Mouse (Mus musculus) olfactory bulb, adult 2 months (tissue): Measurements from ENCODE around the gene Nepro. TPM values are rescaled to one million over a fixed set of nuclear protein-coding genes. Genes with fewer than 3 reads are reported as not detected.
A peak's percentile ranks its signal among the peaks of the same experiment; 100 is the strongest.

Experiments used
- H3K27ac ChIP-seq: fragments of 200-500 bp; 2 replicates; pipeline ENCODE4 v1.5.1; 2012; ENCODE audit warnings: low read depth, low read length; ENCODE audit not compliant: insufficient read depth
- H3K4me1 ChIP-seq: fragments of 200-500 bp; 2 replicates; pipeline ENCODE4 v1.6.1; 2012; ENCODE audit warnings: low read length; ENCODE audit not compliant: control insufficient read depth, insufficient read depth
- H3K4me3 ChIP-seq: fragments of 200-500 bp; 2 replicates; pipeline ENCODE4 v1.5.1; 2012; ENCODE audit warnings: mild to moderate bottlenecking, low read depth, low read length, moderate library complexity; ENCODE audit not compliant: insufficient read depth
- CTCF ChIP-seq: fragments of 200-500 bp; IDR thresholded peaks from 2 replicates; pipeline ENCODE4 v1.5.1; 2012; ENCODE audit warnings: low read depth, mild to moderate bottlenecking, low read length, moderate library complexity; ENCODE audit not compliant: insufficient read depth
- POLR2A ChIP-seq: fragments of 200-500 bp; IDR thresholded peaks from 2 replicates; pipeline ENCODE4 v1.6.1; 2012; ENCODE audit warnings: mild to moderate bottlenecking, low read depth, low read length, moderate library complexity; ENCODE audit not compliant: insufficient read depth
- WGBS: fragments of 180-500 bp; shearing (Covaris S2); methylation state at CpG from one replicate; pipeline ENCODE4 v1.1.7; 2018; 5-methylcytosine and 5-hydroxymethylcytosine counted together
- polyA plus RNA-seq: library from polyadenylated mRNA; stranded (reverse); fragments of >200 nt; gene quantifications from 2 replicates; pipeline ENCODE4 v1.2.4, GENCODE M21; 2012; ENCODE audit warnings: low replicate concordance; ENCODE audit not compliant: missing spikeins, insufficient read depth, insufficient read length

The Nepro gene
- polyA plus RNA-seq, 1 experiment: not detected

DNA sequence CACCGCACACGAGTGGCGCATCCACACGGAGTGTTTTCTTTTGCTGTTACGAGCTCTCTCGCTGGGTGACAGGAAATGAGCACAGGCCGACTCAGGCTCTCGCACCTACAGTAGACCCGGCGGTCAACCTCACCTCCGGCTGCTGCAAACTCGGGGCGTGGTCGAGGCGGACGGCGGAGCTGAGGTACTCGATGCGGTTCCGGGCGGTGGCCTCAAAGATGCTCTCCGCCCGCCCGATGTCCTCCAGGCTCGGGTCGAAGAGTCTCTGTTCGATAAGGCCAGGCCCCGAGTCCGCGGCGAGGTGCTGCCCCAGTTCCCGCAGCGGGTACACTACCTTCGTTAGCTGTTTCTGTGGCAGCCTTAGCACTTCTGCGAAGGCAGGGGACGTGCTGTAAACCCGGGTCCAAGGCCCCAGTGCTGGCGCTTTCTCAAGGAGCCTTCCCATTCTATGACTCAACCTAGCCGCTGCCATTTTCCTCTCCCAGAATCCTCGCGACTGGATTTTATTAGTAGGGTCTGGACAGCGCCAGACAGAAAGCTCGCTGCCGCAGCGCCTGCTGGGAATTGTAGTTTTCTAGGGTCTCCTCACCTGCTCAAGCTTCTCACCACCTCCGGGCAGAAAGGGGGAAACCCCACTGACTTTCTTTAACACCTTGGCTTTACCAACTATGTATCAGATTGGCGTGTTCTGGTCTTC is 21.9 kb downstream of the Nepro start, which contains the start of gene Gtpbp8:
TSS of gene Gtpbp8 (minus strand) at position 498 of the 697 bp plus-strand sequence.
- no peak; the same call in 1 of the 2 replicates for TF ChIP-seq POLR2A
- no peak for TF ChIP-seq CTCF
- peak within 1 kb of the TSS; percentile 90 for H3K27ac ChIP-seq
- under 1% methylated on average over 47 of the region's 47 CpGs for WGBS
- no peaks in the 10 kb centered on the region for H3K4me1 ChIP-seq
- H3K4me3 ChIP-seq: peak within 1 kb of the TSS; percentile 75

DNA sequence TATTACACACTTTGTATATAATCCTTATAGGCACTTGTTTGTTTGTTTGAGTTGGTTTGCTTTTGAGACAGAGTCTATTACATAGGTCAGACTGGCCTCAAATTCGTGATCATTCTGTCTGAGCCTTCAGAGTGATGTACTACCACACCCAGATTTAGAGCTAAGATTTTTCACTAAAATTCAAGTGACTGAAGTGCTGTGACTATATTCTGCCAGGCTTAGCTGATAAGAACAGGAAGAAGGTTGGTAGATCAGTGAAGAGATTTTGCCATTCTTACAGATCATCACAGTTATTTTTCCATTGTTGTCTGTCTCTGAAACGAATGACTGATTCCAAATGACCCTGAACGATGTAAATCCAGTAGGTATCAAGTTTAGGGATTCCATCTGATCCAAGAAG is 23.9 kb downstream of the Nepro start:
- TF ChIP-seq POLR2A (no peak), CTCF (no peak)
- 63% methylated on average over 3 of the region's 3 CpGs for WGBS
- Histone ChIP-seq H3K4me1 (no peaks in the 10 kb centered on the region), H3K27ac (no peak overlapping the region), H3K4me3 (no peak overlapping the region)

- Histone ChIP-seq H3K4me1 (no peaks in the 10 kb centered on the region), H3K27ac (no peak overlapping the region), H3K4me3 (no peak overlapping the region)
- TF ChIP-seq CTCF: no peak
- 84% methylated on average over 8 of the region's 8 CpGs for WGBS
Measured at GRCm38 (mm10) chr16:44757700-44758099, 33.6 kb downstream of the Nepro start.

DNA sequence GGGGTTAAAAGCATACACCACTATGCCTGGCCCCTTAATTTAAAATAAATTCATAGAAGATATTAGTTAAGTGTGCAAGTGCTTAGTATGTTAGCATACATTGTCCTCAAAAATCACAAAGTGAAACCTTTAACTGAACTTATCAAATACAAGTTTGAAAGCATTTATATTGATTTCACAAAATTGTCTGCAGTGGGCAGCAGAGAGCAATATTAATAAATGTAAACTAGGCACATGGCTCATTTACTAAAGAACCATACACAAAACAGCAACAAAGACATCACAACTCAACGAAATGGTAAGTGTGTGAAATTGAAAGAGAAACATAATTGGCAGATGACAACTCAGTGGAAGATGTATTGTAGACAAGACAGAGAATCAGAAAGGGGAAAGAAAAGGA is 37.7 kb downstream of the Nepro start:
- TF ChIP-seq POLR2A: no peak
- no peak for TF ChIP-seq CTCF
- no peaks in the 10 kb centered on the region for H3K4me1 ChIP-seq
- H3K4me3 ChIP-seq: no peak overlapping the region
- H3K27ac ChIP-seq: no peak overlapping the region
- WGBS: 55% methylated on average over 1 of the region's 1 CpGs

GRCm38 (mm10) chr16:44765555-44766319 is 41.6 kb downstream of the Nepro start, which contains the start of gene Cd200r1:
Gene Cd200r1 (plus strand): TSS chr16:44765736.
- H3K4me3 ChIP-seq: no peak within 1 kb of the TSS
- 79% methylated on average over 22 of the region's 22 CpGs for WGBS
- H3K27ac ChIP-seq: no peak within 1 kb of the TSS

DNA sequence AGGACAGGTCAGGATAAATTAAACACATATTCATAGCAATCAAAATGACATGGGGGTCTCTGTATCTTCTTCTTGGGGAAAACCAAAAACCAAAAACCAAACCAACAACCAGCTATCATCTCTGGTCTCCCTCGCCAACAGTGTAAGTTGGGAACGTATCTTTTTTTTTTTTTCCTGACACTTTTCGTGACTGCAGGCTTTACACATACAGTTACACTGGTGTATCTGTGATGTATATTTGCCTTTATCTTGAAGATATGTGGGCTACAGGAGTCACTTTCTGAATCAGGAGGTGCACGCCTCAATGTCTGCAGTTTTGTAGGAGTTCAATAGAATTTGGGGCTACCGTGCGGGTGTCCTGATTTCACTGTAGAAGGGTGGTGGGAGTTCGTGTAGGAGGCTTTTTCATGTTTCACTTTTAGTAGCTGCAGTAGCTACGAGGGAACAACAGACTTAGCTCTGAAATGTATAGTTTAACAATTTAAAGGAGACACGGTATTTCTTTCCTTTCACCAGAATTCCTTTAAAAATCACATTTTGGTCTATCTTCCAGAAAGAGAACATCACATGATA is 42.3 kb downstream of the Nepro start:
- no peak overlapping the region for H3K27ac ChIP-seq
- WGBS: 58% methylated on average over 9 of the region's 9 CpGs
- no peaks in the 10 kb centered on the region for H3K4me1 ChIP-seq
- TF ChIP-seq CTCF: no peak
- no peak for TF ChIP-seq POLR2A
- H3K4me3 ChIP-seq: no peak overlapping the region

More at GRCm38 (mm10) chr16:44765555-44766319, 41.6 kb downstream of the Nepro start, which contains the start of gene Cd200r1:
- TF ChIP-seq POLR2A: no peak
- no peak for TF ChIP-seq CTCF
- no peaks in the 10 kb centered on the region for H3K4me1 ChIP-seq

- Histone ChIP-seq H3K4me1 (peaks cover 1% of the 10 kb centered on the region; the same call in 1 of the 2 replicates), H3K4me3 (no peak overlapping the region), H3K27ac (no peak overlapping the region)
- 85% methylated on average over 7 of the region's 7 CpGs for WGBS
- TF ChIP-seq POLR2A: no peak
- TF ChIP-seq CTCF: no peak
Measured at GRCm38 (mm10) chr16:44767506-44767905, 43.4 kb downstream of the Nepro start.

DNA sequence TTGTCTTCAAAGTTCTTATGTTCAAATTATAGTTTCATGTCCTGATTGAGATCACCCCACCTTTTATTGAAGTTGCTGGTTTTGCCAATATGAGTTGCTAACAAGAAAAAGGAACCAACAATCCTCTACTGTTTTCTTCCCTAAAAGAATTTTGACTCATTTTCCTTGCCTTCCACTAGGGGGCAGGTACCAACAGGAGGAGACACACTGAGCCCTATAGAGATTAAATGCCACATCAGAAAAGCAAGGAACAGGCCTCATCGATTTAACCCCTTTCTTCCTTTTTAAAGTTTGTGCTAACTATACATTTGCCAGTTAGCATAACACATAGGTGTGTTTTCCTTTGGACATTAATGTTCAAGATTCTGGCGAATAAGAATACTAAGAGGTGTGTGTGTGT is 43.9 kb downstream of the Nepro start:
- no peak for TF ChIP-seq POLR2A
- no peak for TF ChIP-seq CTCF
- no peak overlapping the region for H3K4me3 ChIP-seq
- peaks cover 3% of the 10 kb centered on the region; the same call in 1 of the 2 replicates for H3K4me1 ChIP-seq
- WGBS: 35% methylated on average over 2 of the region's 2 CpGs
- no peak overlapping the region for H3K27ac ChIP-seq

DNA sequence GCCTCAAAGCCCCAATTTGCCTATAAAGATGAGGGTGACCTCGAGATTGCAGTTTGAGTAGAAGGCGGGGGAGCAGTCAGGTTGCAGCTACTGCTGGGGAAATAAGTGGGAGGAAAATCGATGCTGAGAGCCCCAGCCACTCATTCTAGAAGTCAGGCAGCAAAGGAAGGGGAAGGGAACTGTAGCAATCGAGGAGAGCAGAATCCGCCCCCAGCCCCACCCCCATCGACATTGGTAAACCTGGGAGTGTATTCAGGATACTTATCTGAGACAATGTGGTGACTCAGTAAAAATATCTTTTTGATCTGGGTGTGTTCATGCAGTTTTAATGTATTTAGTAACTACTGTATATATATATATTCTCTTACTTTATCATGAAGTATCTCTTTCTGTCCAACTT is 48.5 kb downstream of the Nepro start:
- no peak overlapping the region for H3K27ac ChIP-seq
- TF ChIP-seq CTCF (no peak), POLR2A (no peak)
- 49% methylated on average over 6 of the region's 6 CpGs for WGBS

DNA sequence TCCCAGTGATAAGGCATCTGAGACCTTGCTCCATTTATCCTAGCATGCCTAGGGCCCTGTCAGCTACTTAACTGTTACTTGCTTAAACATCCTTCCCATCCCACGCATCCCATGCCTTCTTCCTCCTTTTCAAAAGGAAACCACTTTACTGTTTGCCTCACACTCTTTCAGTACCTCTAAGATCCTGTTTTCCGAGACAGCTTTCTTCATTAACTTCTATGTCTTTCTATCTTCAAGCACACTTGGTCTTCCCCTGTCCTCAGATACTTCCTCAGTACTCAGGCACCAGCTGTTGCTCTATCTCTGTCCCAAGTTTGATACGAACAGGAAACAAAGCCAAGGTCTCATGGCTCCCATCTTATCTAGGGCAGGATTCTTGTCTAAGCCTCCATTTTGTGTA is 49.6 kb downstream of the Nepro start:
- Histone ChIP-seq H3K27ac (no peak overlapping the region), H3K4me1 (peaks cover 3% of the 10 kb centered on the region; the same call in 1 of the 2 replicates), H3K4me3 (no peak overlapping the region)
- TF ChIP-seq POLR2A: no peak
- no peak for TF ChIP-seq CTCF
- WGBS: 92% methylated on average over 3 of the region's 3 CpGs

More for the DNA sequence above, 48.5 kb downstream of the Nepro start:
- Histone ChIP-seq H3K4me3 (no peak overlapping the region), H3K4me1 (peaks cover 3% of the 10 kb centered on the region; the same call in 1 of the 2 replicates)
